Mouse (Mus musculus): ENCODE results near the gene Abca1.

- TF ChIP-seq CTCF (conservative IDR thresholded peaks at IDR 0.05; ENCODE audit: insufficient read depth, insufficient read length, low read depth, low read length) (no peak), POLR2A (IDR thresholded peaks at IDR 0.05; ENCODE audit: low read depth, low read length) (no peak)
These were observed 59.2 kb downstream of the Abca1 start for GRCm38 (mm10) chr4:53100492-53100891.
